Mouse (Mus musculus): ENCODE data around the gene Cdc14b.

Cdc14b gene

DNA sequence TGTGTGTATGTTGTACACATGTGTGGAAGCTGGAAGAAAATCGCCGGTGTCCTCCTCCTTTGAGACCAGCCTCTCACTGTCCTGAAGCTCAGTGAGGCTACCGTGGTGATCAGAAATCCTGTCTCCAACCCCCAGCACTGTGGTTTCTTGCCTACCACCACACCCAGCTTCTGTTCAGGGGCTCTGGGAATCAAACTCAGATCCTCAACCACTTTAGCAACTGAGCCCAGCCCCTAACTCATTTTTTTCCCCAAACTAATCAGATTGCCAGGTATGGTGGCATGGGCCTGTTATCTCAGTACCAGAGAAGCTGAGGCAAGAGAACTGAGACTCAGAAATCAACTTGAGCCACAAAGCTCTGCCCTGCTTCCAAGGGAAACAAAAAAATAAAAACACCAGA lies 39.3 kb downstream of the Cdc14b start:
- DNase-seq: no peak

DNA sequence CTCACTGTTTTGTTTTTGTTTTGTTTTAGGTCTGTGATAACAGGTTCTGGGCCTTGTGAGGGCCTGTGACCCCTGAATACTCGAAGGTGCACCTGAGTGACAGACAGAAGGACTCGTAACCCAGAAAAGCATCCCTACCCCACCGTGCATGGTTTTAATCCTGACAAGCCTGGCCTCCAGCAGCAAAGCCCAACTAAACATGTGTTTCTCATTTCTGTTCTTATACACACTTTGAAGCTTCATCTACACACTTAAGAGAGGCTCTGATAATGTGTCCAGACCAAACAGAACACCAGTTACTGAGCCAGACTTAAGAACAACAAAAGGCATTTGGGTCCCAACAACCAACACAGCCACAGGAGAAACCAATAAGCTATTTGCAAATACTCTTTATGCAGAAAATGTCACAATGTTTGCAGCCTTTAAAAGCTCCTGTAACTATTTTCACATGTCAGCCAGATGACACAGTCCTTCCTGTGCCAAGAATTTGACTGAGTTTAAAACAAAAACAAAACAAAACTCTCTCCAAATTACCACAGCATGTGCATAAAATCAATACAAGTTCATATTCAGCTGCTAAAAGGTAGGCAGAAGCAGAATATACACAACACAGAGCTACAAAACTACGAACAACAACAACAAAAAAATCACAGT lies 39.9 kb downstream of the Cdc14b start:
- DNase-seq: no peak

GRCm38 (mm10) chr13:64233139-64233538 lies 42.0 kb downstream of the Cdc14b start:
- DNase-seq: no peak

- no peak for DNase-seq
Observed at GRCm38 (mm10) chr13:64226725-64227124, 48.4 kb downstream of the Cdc14b start.

DNA sequence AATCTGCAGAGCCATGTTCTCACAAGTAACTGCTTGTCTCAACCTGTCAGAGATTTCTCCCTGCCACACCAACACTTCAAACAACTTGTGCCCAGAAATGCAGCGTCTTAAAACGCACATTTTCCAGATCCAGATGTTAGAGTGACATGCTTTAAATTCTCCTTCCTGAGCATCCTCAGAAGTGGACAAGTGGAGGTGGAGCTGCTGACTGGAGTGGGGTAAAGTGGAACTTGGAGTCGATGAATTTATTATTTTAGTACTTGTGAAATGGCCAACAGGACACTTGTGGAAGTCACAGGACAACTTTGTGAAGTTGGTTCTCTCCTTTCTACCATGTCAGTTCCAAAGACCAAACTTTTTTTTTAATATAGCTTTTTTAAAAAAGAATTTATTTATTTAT lies 49.4 kb downstream of the Cdc14b start:
- no peak for DNase-seq

DNA sequence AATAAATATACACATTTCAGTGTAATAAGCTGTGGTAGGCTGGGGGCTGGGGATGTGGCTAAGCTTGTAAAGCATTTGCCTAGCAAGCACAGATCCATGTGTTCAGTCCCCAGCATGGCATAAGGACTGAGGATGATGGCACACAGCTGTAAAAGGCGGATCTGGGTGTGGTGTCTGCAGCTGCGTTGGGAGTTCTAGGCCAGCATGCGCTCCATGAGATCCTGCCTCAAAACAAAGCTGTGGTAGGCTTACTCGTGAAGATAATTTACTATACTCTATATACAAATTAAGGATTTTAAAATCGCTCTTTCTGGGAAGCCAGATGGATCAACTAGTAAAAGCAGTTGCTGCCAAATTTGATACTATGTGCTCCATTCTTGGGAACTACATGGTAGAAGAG lies 60.2 kb downstream of the Cdc14b start:
- DNase-seq: no peak

DNA sequence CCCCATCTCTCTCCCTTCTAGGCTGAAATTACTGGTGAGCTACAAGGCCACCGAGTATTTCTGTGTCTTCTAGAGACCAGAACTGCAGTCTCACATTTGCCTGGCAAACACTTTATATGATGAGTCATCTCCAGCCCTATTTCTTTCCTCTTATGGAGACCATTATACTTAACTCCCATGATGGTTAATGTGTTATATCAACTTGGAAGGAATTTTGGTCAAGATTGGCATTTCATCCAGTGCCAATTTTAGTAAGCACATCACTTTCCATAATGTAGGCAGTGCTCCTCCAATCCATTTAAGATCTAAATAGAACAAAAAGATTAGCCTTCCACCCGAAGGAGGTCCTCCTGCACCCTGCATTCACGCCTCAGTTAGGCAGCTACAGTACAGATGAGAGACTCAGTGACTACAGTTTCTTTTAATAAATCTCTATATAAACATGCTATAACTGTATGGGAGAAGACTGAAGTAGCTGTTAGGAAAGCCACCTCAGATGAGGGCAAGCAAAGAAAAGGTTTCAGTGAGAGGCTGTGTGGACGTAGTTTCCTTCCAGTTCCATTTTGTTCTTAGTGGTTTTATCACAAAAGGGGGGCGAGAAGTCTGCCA lies 63.0 kb downstream of the Cdc14b start:
- DNase-seq: no peak

DNA sequence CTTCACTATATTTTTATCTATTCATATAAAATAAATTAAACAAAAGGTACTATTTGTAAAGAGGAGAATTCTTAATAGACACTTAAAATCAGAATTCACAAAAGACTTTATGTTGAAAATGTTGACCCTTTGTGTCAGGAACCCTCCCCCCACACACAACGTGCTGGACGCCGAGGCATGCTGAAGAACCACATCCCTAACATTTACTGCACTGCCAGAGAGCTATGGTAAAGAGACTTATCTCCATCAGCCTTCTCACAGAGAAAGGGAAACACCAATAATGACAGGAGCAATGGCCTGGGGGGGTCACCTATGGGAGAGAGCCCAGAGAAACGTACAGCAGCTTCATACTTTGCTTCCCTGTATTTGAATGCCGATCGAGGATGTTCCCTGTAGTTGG lies 66.9 kb downstream of the Cdc14b start:
- DNase-seq: no peak

DNA sequence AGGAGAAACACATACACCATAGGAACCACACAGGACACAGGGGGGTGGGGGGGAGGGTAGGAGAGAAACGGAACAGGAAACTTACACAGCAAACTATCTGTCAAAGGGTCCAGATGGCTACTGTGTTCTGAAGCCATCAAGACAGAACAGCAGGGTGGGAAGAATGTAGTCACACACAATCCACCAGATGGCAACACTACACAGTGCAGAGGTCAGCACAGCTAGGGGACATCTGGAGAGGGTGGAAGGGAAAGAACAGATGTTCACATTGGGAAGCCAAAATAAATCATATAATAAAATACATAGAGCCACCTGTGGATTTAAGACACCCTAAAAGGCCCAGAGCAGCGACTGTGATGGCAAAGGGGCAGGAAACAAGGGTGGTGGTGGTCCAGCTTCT lies 69.9 kb downstream of the Cdc14b start:
- DNase-seq: no peak

- no peak for DNase-seq
Observed at GRCm38 (mm10) chr13:64204726-64205125, 70.4 kb downstream of the Cdc14b start.

- no peak for DNase-seq
Observed at GRCm38 (mm10) chr13:64200911-64201310, 74.2 kb downstream of the Cdc14b start.

- DNase-seq: no peak
Observed at GRCm38 (mm10) chr13:64198310-64198709, 76.8 kb downstream of the Cdc14b start.

- DNase-seq: no peak
Observed at GRCm38 (mm10) chr13:64197899-64198298, 77.2 kb downstream of the Cdc14b start.

DNA sequence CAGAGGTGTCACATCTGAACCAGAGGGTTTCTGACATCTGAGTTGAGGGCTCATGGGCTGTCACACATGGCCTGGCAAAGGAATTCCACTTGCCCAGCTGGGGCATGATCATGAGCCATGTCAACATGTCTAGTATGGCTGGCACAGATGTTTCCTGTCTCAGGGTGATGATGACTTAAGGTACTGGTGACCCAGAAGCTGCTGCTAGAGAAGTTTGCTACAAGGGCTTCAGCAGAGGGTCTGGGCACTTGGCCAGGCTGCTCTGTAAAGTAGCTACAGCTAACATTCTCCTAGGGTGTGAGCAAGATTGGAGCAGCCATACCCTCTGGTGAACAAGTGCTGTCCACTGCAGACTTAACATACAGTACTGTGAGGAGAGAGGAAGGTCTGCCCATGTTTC lies 88.0 kb downstream of the Cdc14b start:
- no peak for DNase-seq

- no peak for DNase-seq
Observed at GRCm38 (mm10) chr13:64186516-64186915, 88.6 kb downstream of the Cdc14b start.

DNA sequence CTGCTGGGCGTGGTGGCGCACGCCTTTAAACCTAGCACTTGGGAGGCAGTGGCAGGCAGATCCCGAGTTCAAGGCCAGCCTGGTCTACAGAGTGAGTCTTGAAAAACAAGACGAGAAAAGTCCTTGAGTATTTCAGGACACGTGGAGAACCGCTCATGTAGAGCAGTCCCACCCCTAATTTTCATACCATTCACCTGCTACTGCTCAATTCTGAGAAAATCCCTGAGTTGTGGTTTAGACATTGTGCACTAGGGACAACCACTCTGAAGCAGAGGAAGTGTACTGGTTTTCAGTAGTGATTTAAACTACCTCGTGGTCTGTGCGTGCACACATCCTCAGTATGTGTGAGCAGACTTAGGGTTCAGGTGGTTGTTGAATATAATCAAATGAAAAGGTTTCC lies 89.5 kb downstream of the Cdc14b start:
- DNase-seq: no peak

- DNase-seq: no peak
Observed at GRCm38 (mm10) chr13:64185176-64185575, 89.9 kb downstream of the Cdc14b start.

DNA sequence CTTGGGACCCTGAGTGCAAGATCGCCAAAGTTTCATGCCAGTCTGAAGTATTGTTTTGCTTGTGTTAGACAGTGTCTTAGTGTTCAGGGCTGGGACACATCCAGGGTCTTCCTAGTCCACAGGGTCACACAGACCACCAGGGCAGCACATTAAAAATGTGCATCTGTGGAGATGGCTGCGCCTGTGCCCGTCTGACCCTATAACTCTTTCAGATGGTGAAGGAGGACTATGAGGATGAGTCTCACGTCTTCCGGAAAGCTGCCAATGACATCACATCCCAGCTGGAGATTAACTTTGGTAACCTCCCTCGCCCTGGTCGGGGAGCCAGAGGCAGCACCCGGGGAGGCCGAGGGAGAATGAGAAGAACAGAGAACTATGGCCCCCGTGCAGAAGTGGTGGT lies 90.7 kb downstream of the Cdc14b start:
- no peak for DNase-seq

DNA sequence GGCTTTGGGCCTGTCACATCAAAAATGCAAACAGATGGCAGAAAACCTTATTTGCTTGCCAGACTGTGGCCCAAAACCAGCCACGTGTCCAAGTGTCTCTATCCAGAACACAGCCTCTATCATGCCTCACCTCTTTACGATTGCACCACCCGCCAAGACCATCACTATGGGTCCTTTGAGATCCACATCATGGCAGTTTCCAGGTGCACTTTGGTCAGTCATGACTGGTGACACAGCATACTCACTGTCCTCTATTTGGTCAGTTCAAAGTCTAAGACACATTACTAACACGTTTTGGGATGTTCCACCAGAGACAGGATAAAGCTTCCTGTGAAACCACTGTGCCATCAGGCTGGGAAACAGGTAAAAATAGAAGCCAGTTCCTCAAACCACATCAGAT lies 91.5 kb downstream of the Cdc14b start:
- DNase-seq: peak in 1 of 2 experiments; percentile 31

- no peak for DNase-seq
Observed at GRCm38 (mm10) chr13:64182091-64182490, 93.0 kb downstream of the Cdc14b start.

DNA sequence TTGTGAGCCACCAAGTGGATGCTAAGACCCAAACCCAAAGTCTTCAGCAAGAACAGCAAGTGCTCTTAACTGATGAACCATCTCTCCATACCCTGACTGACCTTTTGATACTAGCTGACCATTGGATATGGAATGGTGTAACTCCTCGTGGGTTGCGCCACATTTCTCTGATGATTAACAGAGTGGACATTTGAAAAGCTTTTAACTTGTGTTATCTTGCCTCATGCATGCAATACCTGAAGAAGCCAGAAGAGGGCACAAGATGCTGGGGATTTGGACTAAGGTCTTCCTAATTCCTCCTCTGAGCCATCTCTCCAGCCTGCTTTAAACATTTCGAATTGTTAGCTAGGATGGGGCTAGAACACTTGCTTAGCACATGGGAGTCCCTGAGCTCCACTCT lies 94.2 kb downstream of the Cdc14b start:
- peak; percentile 64 to 65 for DNase-seq

DNA sequence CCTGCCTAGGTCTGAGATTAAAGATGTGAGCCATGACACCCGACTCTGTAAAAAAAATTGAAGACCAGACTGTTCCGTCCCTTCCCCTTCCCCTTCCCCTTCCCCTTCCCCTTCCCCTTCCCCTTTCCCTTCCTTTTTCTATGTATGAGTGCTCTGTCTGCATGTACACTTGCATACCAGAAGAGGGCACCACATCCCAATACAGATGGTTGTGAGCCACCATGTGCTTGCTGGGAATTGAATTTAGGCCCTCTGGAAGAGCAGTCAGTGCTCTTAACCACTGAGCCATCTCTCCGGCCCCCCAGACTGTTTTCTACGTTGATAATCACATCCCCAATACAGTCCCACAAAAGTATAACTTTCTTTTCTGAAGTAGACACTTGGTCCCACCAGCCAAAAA lies 94.8 kb downstream of the Cdc14b start:
- DNase-seq: no peak

DNA sequence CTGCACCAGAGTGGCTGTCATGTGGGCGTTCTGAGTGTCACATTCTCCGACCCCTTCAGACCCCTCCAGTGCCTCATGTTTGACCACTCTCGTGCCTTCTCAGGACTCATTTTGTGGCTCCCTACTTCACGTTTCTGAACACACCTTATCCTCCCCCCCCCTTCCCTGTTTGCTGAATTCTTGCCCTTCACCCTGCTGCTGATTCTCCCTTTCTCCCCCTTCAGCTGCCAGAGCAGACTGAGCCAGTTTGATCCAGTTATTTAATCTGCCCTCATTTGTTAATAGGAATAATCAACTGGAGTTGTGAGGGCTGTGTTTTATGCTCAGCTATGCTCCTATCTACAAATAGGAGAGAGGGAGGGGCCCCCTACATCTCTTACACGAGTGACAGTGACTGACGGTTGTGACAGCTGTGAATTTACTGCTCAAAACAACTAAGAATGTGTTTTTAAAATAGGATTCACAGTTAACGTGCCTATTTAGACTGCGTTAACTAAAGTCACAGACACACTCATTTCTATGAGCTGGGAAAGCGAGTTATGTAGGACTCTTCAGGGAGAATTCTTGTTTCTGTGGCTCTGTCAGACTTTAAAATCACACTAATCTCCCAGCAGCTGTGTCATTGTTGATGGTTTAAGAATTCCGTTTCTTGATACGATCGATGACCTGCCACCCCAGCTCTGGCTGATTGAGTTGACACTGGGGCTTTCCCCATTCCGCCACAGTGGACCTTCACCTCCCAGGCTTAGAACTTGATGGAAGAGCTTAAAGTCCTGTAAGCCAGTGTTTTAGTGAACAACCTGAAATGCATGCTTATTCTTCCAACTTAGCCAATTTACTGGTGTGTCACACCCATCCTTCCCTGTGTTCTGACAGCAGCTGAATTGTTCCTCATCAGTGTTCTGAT lies 96.1 kb downstream of the Cdc14b start:
- no peak for DNase-seq

DNA sequence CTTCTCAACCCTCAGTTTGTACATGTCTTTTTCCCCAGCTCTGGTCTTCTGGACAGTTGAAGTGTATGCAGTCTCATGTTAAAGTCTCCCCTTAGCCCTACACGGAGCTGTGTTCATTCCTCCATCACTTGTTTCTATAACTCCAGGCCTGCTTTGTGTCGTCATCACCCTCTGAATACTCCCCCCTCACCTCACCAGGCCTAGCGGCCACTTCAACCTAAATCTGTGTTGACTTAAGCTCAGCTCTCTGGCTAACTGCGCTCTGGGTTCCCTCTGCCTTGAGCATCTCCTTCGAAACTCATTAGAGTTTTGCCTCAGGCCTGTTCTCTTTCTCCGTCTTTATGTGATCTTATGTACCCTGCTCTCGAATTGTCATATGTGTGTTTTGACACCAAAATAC lies 97.1 kb downstream of the Cdc14b start:
- DNase-seq: no peak
